Mouse (Mus musculus): ENCODE data around the gene Kdm2b. TPM values are rescaled to one million over a fixed set of nuclear protein-coding genes. Genes with fewer than 3 reads are reported as not detected.

Kdm2b gene
- total RNA-seq, 1 experiment = 68.6 TPM

GRCm38 (mm10) chr5:122937958-122938540 lies 51.6 kb downstream of the Kdm2b start:
- in situ Hi-C loops (cut with MboI; ENCODE audit: low sequenced_read_pairs in 2 of 2, unreplicated experiment in 2 of 2) = no loop called here
- TF ChIP-seq MAFK (IDR thresholded peaks at IDR 0.05; ENCODE audit: insufficient read depth, low read depth, low read length) (no peak), ZC3H11A (IDR thresholded peaks at IDR 0.05; ENCODE audit: borderline replicate concordance, low read depth, low read length) (no peak), CHD2 (IDR thresholded peaks at IDR 0.05; ENCODE audit: low read depth, low read length) (no peak), HCFC1 (IDR thresholded peaks at IDR 0.05; ENCODE audit: borderline replicate concordance, insufficient read depth, low read length) (no peak), ZNF384 (IDR thresholded peaks at IDR 0.05; ENCODE audit: low read depth, low read length) (no peak)
- Histone ChIP-seq H3K9me3 (ENCODE audit: control insufficient read depth, insufficient read depth, low read depth, low read length) (no peaks in the 10 kb centered on the region), H3K4me3 (ENCODE audit: insufficient read depth in 1 of 2, low read depth in 1 of 2, low read length in 2 of 2, poor library complexity in 1 of 2, severe bottlenecking in 1 of 2) (no peak overlapping the region), H3K36me3 (ENCODE audit: control insufficient read depth, insufficient read depth, low read length, poor library complexity, severe bottlenecking) (peaks cover 14% of the 10 kb centered on the region; the same call in 1 of the 2 replicates), H3K27ac (ENCODE audit: insufficient read depth, low read depth, low read length, poor library complexity, severe bottlenecking) (no peak overlapping the region), H3K9ac (ENCODE audit: insufficient read depth, low read depth, low read length, poor library complexity, severe bottlenecking) (no peak overlapping the region), H3K4me1 (ENCODE audit: control insufficient read depth in 2 of 2, insufficient read depth in 2 of 2, low read length in 2 of 2, poor library complexity in 1 of 2) (peaks cover 0 to 10% of the 10 kb centered on the region in 2 experiments; a peak in 3 of 4 replicates)
- no peak for DNase-seq (ENCODE audit: low read depth, low spot score)

DNA sequence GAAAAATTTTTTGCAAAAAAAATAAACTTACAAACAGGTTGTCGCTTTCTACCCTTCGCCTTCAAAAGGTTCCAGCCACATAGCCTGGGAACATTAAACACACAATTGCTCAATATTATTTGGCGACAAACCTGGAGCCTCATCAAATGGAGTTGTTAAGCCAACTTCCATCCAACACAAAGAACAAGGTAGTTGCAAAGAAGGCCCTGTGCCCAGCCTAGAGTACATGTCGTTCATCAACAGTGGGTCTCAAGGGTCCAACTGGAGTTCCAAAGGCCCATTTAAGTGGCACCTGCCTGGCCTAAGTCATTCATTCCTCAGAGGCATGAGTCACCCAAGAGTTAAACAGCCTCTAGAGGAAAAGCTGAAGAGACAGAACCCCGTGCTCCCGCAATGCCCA lies 52.6 kb downstream of the Kdm2b start:
- in situ Hi-C loops (cut with MboI; ENCODE audit: low sequenced_read_pairs in 2 of 2, unreplicated experiment in 2 of 2) = no loop called here
- no peak overlapping the region for H3K27ac ChIP-seq (ENCODE audit: insufficient read depth, low read depth, low read length, poor library complexity, severe bottlenecking)
- peaks cover 0 to 10% of the 10 kb centered on the region in 2 experiments; a peak in 3 of 4 replicates for H3K4me1 ChIP-seq (ENCODE audit: control insufficient read depth in 2 of 2, insufficient read depth in 2 of 2, low read length in 2 of 2, poor library complexity in 1 of 2)
- DNase-seq (ENCODE audit: low read depth, low spot score) = no peak
- TF ChIP-seq HCFC1 (IDR thresholded peaks at IDR 0.05; ENCODE audit: borderline replicate concordance, insufficient read depth, low read length) = no peak
- no peak for TF ChIP-seq ZC3H11A (IDR thresholded peaks at IDR 0.05; ENCODE audit: borderline replicate concordance, low read depth, low read length)
- no peak for TF ChIP-seq ZNF384 (IDR thresholded peaks at IDR 0.05; ENCODE audit: low read depth, low read length)
- TF ChIP-seq CHD2 (IDR thresholded peaks at IDR 0.05; ENCODE audit: low read depth, low read length) = no peak
- no peak for TF ChIP-seq MAFK (IDR thresholded peaks at IDR 0.05; ENCODE audit: insufficient read depth, low read depth, low read length)
- no peak overlapping the region for H3K4me3 ChIP-seq (ENCODE audit: insufficient read depth in 1 of 2, low read depth in 1 of 2, low read length in 2 of 2, poor library complexity in 1 of 2, severe bottlenecking in 1 of 2)
- H3K9me3 ChIP-seq (ENCODE audit: control insufficient read depth, insufficient read depth, low read depth, low read length) = no peaks in the 10 kb centered on the region
- H3K36me3 ChIP-seq (ENCODE audit: control insufficient read depth, insufficient read depth, low read length, poor library complexity, severe bottlenecking) = peaks cover 22% of the 10 kb centered on the region; the same call in 1 of the 2 replicates
- no peak overlapping the region for H3K9ac ChIP-seq (ENCODE audit: insufficient read depth, low read depth, low read length, poor library complexity, severe bottlenecking)

DNA sequence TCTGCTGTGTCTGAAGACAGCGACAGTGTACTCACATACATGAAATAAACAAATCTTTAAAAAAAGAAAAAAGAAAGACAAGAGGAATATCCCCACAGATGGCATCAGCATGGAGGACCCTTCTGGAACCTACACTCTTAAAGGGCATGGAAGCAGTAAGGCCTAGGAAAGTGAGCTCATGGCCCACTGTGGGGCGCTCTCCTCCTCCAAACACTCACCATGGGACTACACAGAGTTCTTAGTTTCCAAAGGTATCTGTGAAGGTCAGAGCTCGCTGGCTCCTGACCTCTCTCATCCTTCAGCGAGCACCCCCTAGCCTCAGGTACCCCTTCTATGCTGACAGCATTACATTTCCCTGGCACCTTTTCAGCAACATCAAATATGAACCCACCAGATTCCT lies 53.8 kb downstream of the Kdm2b start:
- in situ Hi-C loops (cut with MboI; ENCODE audit: low sequenced_read_pairs in 2 of 2, unreplicated experiment in 2 of 2) = no loop called here
- H3K36me3 ChIP-seq (ENCODE audit: control insufficient read depth, insufficient read depth, low read length, poor library complexity, severe bottlenecking) = peaks cover 21% of the 10 kb centered on the region; the same call in 1 of the 2 replicates
- no peak overlapping the region for H3K9ac ChIP-seq (ENCODE audit: insufficient read depth, low read depth, low read length, poor library complexity, severe bottlenecking)
- no peak overlapping the region for H3K4me3 ChIP-seq (ENCODE audit: insufficient read depth in 1 of 2, low read depth in 1 of 2, low read length in 2 of 2, poor library complexity in 1 of 2, severe bottlenecking in 1 of 2)
- H3K4me1 ChIP-seq (ENCODE audit: control insufficient read depth in 2 of 2, insufficient read depth in 2 of 2, low read length in 2 of 2, poor library complexity in 1 of 2) = peaks cover 0 to 10% of the 10 kb centered on the region in 2 experiments; a peak in 3 of 4 replicates
- DNase-seq (ENCODE audit: low read depth, low spot score) = no peak
- no peaks in the 10 kb centered on the region for H3K9me3 ChIP-seq (ENCODE audit: control insufficient read depth, insufficient read depth, low read depth, low read length)
- H3K27ac ChIP-seq (ENCODE audit: insufficient read depth, low read depth, low read length, poor library complexity, severe bottlenecking) = no peak overlapping the region
- TF ChIP-seq CHD2 (IDR thresholded peaks at IDR 0.05; ENCODE audit: low read depth, low read length) = no peak
- TF ChIP-seq ZNF384 (IDR thresholded peaks at IDR 0.05; ENCODE audit: low read depth, low read length) = no peak
- no peak for TF ChIP-seq ZC3H11A (IDR thresholded peaks at IDR 0.05; ENCODE audit: borderline replicate concordance, low read depth, low read length)

GRCm38 (mm10) chr5:122930991-122931390 lies 58.6 kb downstream of the Kdm2b start:
- Histone ChIP-seq H3K4me1 (ENCODE audit: control insufficient read depth in 2 of 2, insufficient read depth in 2 of 2, low read length in 2 of 2, poor library complexity in 1 of 2) (peaks cover 5 to 20% of the 10 kb centered on the region in 2 experiments), H3K4me3 (ENCODE audit: insufficient read depth in 1 of 2, low read depth in 1 of 2, low read length in 2 of 2, poor library complexity in 1 of 2, severe bottlenecking in 1 of 2) (no peak overlapping the region), H3K36me3 (ENCODE audit: control insufficient read depth, insufficient read depth, low read length, poor library complexity, severe bottlenecking) (peaks cover 21% of the 10 kb centered on the region; the same call in 1 of the 2 replicates), H3K9me3 (ENCODE audit: control insufficient read depth, insufficient read depth, low read depth, low read length) (no peaks in the 10 kb centered on the region), H3K9ac (ENCODE audit: insufficient read depth, low read depth, low read length, poor library complexity, severe bottlenecking) (no peak overlapping the region), H3K27ac (ENCODE audit: insufficient read depth, low read depth, low read length, poor library complexity, severe bottlenecking) (no peak overlapping the region)
- no peak for TF ChIP-seq CHD2 (IDR thresholded peaks at IDR 0.05; ENCODE audit: low read depth, low read length)
- TF ChIP-seq MAFK (IDR thresholded peaks at IDR 0.05; ENCODE audit: insufficient read depth, low read depth, low read length) = no peak
- TF ChIP-seq ZNF384 (IDR thresholded peaks at IDR 0.05; ENCODE audit: low read depth, low read length) = no peak
- TF ChIP-seq ZC3H11A (IDR thresholded peaks at IDR 0.05; ENCODE audit: borderline replicate concordance, low read depth, low read length) = no peak
- TF ChIP-seq HCFC1 (IDR thresholded peaks at IDR 0.05; ENCODE audit: borderline replicate concordance, insufficient read depth, low read length) = no peak
- in situ Hi-C loops (cut with MboI; ENCODE audit: low sequenced_read_pairs in 2 of 2, unreplicated experiment in 2 of 2) = no loop called here
- DNase-seq (ENCODE audit: low read depth, low spot score) = no peak
